ENCODE assay signal across 22 mouse cellular contexts in the genomic region with DNA sequence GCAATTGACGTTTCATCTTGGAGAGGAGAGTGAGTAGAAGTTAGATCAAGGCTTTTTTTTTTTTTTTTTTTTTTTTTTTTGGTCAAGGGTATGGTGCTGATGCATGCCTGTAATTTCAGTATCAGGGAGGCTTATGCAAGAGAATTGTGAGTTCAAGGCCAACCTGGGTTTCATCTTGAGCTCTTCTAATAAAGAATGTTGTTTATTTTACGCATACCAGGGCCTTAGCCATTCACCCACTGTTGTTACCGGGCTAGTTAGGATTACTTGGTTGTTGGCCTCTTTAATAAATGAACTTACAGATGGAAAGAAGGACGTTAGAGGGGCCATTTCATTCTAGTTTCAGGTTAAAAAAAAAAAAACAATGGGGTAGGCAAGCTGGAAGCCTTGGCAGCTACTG. TPM values are rescaled to one million over a fixed set of nuclear protein-coding genes. Genes with fewer than 3 reads are reported as not detected.
DNase-seq lines count a peak whose midpoint lies in the region; ATAC-seq and TF ChIP-seq lines count a peak whose summit lies in the region.
"Had no signal": no experiment of that assay in that cellular context is flagged by ENCODE, and none has a peak within 500 bp of the region (broad histone marks: within the 10 kb centered on the region; RNA-seq: fewer than 3 reads in every experiment).

No protein-coding gene starts in this region.

- no peak overlapping the region for H3K4me2 ChIP-seq in heart, embryonic 15.5 days
- no peak overlapping the region for H3K4me2 ChIP-seq in lung, embryonic 15.5 days
- H3K4me2 ChIP-seq: embryonic facial prominence, embryonic 12.5 days; forebrain, embryonic 12.5 days; hindbrain, embryonic 12.5 days had no signal

- intact Hi-C loops in heart, adult 2 months (cut with DNase I), result no loop called here
- intact Hi-C loops in heart, postnatal 36 days (cut with DNase I), result no loop called here

- H3K9ac ChIP-seq in heart, adult 2 months (ENCODE audit: low read depth, low read length), result no peak overlapping the region
- H3K9ac ChIP-seq in heart, embryonic 15.5 days, result no peak overlapping the region
- H3K9ac ChIP-seq in lung, embryonic 15.5 days, result no peak overlapping the region
- H3K9ac ChIP-seq: embryonic facial prominence, embryonic 12.5 days; forebrain, embryonic 12.5 days; hindbrain, embryonic 12.5 days had no signal

- no peak for DNase-seq in heart, adult 2 months
- no peak for DNase-seq in heart, adult 11 months
- DNase-seq in heart, postnatal 36 days, result no peak
- DNase-seq in lung, postnatal 4 days, result no peak
- DNase-seq in kidney, postnatal 14 days, result no peak
- DNase-seq: adrenal gland, adult 8-10 months; adrenal gland, postnatal 36 days; cerebellum, adult 9-10 months; cerebellum, postnatal 25 days; gastrocnemius, postnatal 14 days; heart, postnatal 4 days; kidney, adult 8-10 months had no signal

- peaks cover 4% of the 10 kb centered on the region; the same call in 1 of the 2 replicates for H3K36me3 ChIP-seq in heart, adult 2 months (ENCODE audit: control insufficient read depth, insufficient read depth, low read length)
- H3K36me3 ChIP-seq in heart, embryonic 15.5 days, result no peaks in the 10 kb centered on the region
- no peaks in the 10 kb centered on the region for H3K36me3 ChIP-seq in lung, embryonic 15.5 days
- H3K36me3 ChIP-seq: embryonic facial prominence, embryonic 12.5 days; forebrain, embryonic 12.5 days; hindbrain, embryonic 12.5 days had no signal

- TF ChIP-seq CTCF in heart, adult 2 months (IDR thresholded peaks at IDR 0.05), result no peak

- ATAC-seq in heart, embryonic 15.5 days (replicated peaks; ENCODE audit: insufficient number of reproducible peaks, insufficient read depth, low FRiP score, low read depth), result no peak
- no peak for ATAC-seq in lung, embryonic 15.5 days (ENCODE audit: borderline replicate concordance, extremely low read depth, low FRiP score, low TSS enrichment)
- ATAC-seq: forebrain, embryonic 16.5 days; hindbrain, embryonic 16.5 days; inflammation-experienced regulatory T-cells, adult 6 months; intestine, postnatal 0 days had no signal

- H3K27ac ChIP-seq in heart, adult 2 months, result peak overlapping the region; percentile 32
- H3K27ac ChIP-seq in heart, embryonic 15.5 days, result peak overlapping the region; percentile 84
- H3K27ac ChIP-seq in lung, embryonic 15.5 days, result peak overlapping the region; percentile 75
- H3K27ac ChIP-seq: embryonic facial prominence, embryonic 12.5 days; forebrain, embryonic 12.5 days; hindbrain, embryonic 12.5 days had no signal

- H3K79me2 ChIP-seq in heart, adult 2 months (replicated peaks; ENCODE audit: control insufficient read depth, insufficient read depth, low read length), result no peaks in the 10 kb centered on the region

- H3K4me3 ChIP-seq in heart, adult 2 months, result no peak overlapping the region
- H3K4me3 ChIP-seq in heart, embryonic 15.5 days, result no peak overlapping the region
- H3K4me3 ChIP-seq in lung, embryonic 15.5 days, result no peak overlapping the region
- H3K4me3 ChIP-seq: embryonic facial prominence, embryonic 12.5 days; forebrain, embryonic 12.5 days; hindbrain, embryonic 12.5 days had no signal

- no peaks in the 10 kb centered on the region for H3K9me3 ChIP-seq in heart, embryonic 15.5 days (replicated peaks)
- H3K9me3 ChIP-seq in lung, embryonic 15.5 days, result no peaks in the 10 kb centered on the region
- H3K9me3 ChIP-seq: embryonic facial prominence, embryonic 12.5 days; forebrain, embryonic 12.5 days; hindbrain, embryonic 12.5 days had no signal

- 78% methylated on average over 4 of the region's 4 CpGs for WGBS in heart, adult 2 months
- 64% methylated on average over 4 of the region's 4 CpGs for WGBS in heart, embryonic 15.5 days
- WGBS in lung, embryonic 15.5 days, result 35% methylated on average over 4 of the region's 4 CpGs

- no peaks in the 10 kb centered on the region for H3K27me3 ChIP-seq in heart, adult 2 months (ENCODE audit: control insufficient read depth, insufficient read depth, low read length)
- H3K27me3 ChIP-seq in heart, embryonic 15.5 days, result no peaks in the 10 kb centered on the region
- H3K27me3 ChIP-seq in lung, embryonic 15.5 days, result no peaks in the 10 kb centered on the region
- H3K27me3 ChIP-seq: CH12.LX; embryonic facial prominence, embryonic 12.5 days; forebrain, embryonic 12.5 days; hindbrain, embryonic 12.5 days had no signal

- TF ChIP-seq EP300 in heart, adult 2 months (IDR thresholded peaks at IDR 0.05; ENCODE audit: insufficient read depth, low read depth, low read length), result no peak

- H3K4me1 ChIP-seq in heart, adult 2 months (ENCODE audit: control insufficient read depth, insufficient read depth, low read length), result peaks cover 1% of the 10 kb centered on the region
- H3K4me1 ChIP-seq in heart, embryonic 15.5 days (replicated peaks), result peaks cover 26% of the 10 kb centered on the region
- H3K4me1 ChIP-seq in lung, embryonic 15.5 days, result peaks cover 35% of the 10 kb centered on the region

- no peak for TF ChIP-seq POLR2A in heart, adult 2 months (IDR thresholded peaks at IDR 0.05; ENCODE audit: insufficient read depth, low read depth, low read length)

RNA-seq across cellular contexts. Expression of a gene that starts 25.2 kb away (rescaled TPM):
- 10 to 100 TPM; 28.5 to 45.2 TPM for total RNA-seq in heart, adult 2 months (2021)
- polyA plus RNA-seq in heart, adult 2 months (2012; rRNA removed), result 10.4 and 11.7 TPM in 2 replicates
- polyA plus RNA-seq in heart, embryonic 15.5 days (2015; fragmentation: Nextera tagmentation; extraction: Ambion mirVana), result 48.8 and 56.5 TPM in 2 replicates
- 10 to 100 TPM; 45.9 to 54.3 TPM for total RNA-seq in heart, postnatal 36 days (2021)
- 53.7 and 59.3 TPM in 2 replicates for polyA plus RNA-seq in lung, embryonic 15.5 days (2015; fragmentation: Nextera tagmentation; extraction: Ambion mirVana)

Comparison
In these comparisons a context has a peak if more than half of its experiments do, and no peak if none do; other contexts are left out.
1. H3K27ac ChIP-seq: peak in every context shown above with its lines; median percentile 84 in heart, embryonic 15.5 days; 75 in lung, embryonic 15.5 days; 32 in heart, adult 2 months.